Comparison of ENCODE assay signal across 25 mouse cellular contexts in the genomic region with DNA sequence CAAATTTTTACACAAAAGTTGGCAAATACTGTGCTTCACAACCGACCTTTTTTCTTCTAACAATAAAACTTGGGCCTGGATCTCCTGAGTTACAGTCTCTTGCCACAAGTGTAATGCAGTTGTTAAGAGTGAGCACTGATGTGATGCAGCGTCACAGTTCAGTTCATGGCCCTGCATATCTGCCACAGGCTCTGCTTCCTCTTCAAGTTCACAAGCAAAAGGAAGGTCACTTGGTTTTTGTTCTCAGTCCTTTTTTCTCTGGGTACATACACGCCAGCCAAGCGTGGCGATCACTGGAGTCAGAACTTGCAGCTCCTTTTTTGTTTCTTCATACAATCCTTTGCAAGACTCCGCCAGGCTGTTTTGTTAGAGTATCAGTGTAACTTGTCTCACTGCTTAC. TPM values are rescaled to one million over a fixed set of nuclear protein-coding genes. Genes with fewer than 3 reads are reported as not detected.
DNase-seq lines count a peak whose midpoint lies in the region; ATAC-seq and TF ChIP-seq lines count a peak whose summit lies in the region.
"Had no signal": no experiment of that assay in that cellular context is flagged by ENCODE, and none has a peak within 500 bp of the region (broad histone marks: within the 10 kb centered on the region; RNA-seq: fewer than 3 reads in every experiment).

No protein-coding gene starts in this region.

- no peak for TF ChIP-seq CTCF in bone marrow, adult 2 months (IDR thresholded peaks at IDR 0.05; ENCODE audit: control insufficient read depth, insufficient read depth, low read length)

- DNase-seq in kidney, adult 9 months, result peak; percentile 16
- DNase-seq in kidney, postnatal 4 days, result no peak
- DNase-seq in lung, postnatal 36 days, result peak; percentile 10
- no peak for DNase-seq in lung, postnatal 4 days
- DNase-seq in A20 (ENCODE audit: low read depth, low spot score), result peak; percentile 58
- DNase-seq in T-cell, adult 2 months (ENCODE audit: low spot score), result no peak
- DNase-seq: adrenal gland, postnatal 10 days; cerebellum, adult 2 months; cerebellum, postnatal 25 days; gastrocnemius, adult 2 months; heart, postnatal 4 days; left cerebral cortex, postnatal 4 days; right cerebral cortex, adult 18-20 months; right cerebral cortex, postnatal 4 days; thymus, adult 2 months; thymus, postnatal 4 days had no signal

- no peak for ATAC-seq in hindbrain, embryonic 12.5 days (ENCODE audit: low FRiP score)
- ATAC-seq: forebrain, embryonic 14.5 days; lung, postnatal 0 days; midbrain, embryonic 16.5 days had no signal

- H3K4me2 ChIP-seq in hindbrain, embryonic 12.5 days (replicated peaks), result no peak overlapping the region
- H3K4me2 ChIP-seq: hindbrain, embryonic 15.5 days; limb, embryonic 15.5 days; liver, embryonic 15.5 days had no signal

- H3K27ac ChIP-seq in bone marrow, adult 2 months (ENCODE audit: control insufficient read depth, insufficient read depth, low read depth, low read length, poor library complexity), result peak overlapping the region; percentile 68; the same call in 1 of the 2 replicates
- H3K27ac ChIP-seq in hindbrain, embryonic 12.5 days, result no peak overlapping the region
- H3K27ac ChIP-seq: gastrocnemius, adult 2 months; hindbrain, embryonic 15.5 days; limb, embryonic 15.5 days; liver, embryonic 15.5 days had no signal

- 72% methylated on average over 6 of the region's 6 CpGs for WGBS in bone marrow, adult 2 months
- WGBS in hindbrain, embryonic 12.5 days, result 60% methylated on average over 6 of the region's 6 CpGs

- H3K27me3 ChIP-seq in hindbrain, embryonic 12.5 days, result no peaks in the 10 kb centered on the region
- H3K27me3 ChIP-seq: hindbrain, embryonic 15.5 days; limb, embryonic 15.5 days; liver, embryonic 15.5 days had no signal

- TF ChIP-seq POLR2A in bone marrow, adult 2 months (IDR thresholded peaks at IDR 0.05; ENCODE audit: borderline replicate concordance, control insufficient read depth, low read depth, low read length), result no peak

- no peak overlapping the region for H3K4me3 ChIP-seq in bone marrow, adult 2 months (replicated peaks; ENCODE audit: control insufficient read depth, low read depth, low read length)
- no peak overlapping the region for H3K4me3 ChIP-seq in hindbrain, embryonic 12.5 days
- H3K4me3 ChIP-seq: gastrocnemius, adult 2 months; hindbrain, embryonic 15.5 days; limb, embryonic 15.5 days; liver, embryonic 15.5 days; myocyte had no signal

- H3K4me1 ChIP-seq in bone marrow, adult 2 months (ENCODE audit: control insufficient read depth, insufficient read depth, low read length), result no peaks in the 10 kb centered on the region
- H3K4me1 ChIP-seq in hindbrain, embryonic 12.5 days, result no peaks in the 10 kb centered on the region
- H3K4me1 ChIP-seq: hindbrain, embryonic 15.5 days; limb, embryonic 15.5 days; liver, embryonic 15.5 days had no signal

- peaks cover 68% of the 10 kb centered on the region for H3K36me3 ChIP-seq in hindbrain, embryonic 12.5 days

- no peaks in the 10 kb centered on the region for H3K9me3 ChIP-seq in hindbrain, embryonic 12.5 days (replicated peaks)
- H3K9me3 ChIP-seq: hindbrain, embryonic 15.5 days; limb, embryonic 15.5 days; liver, embryonic 15.5 days had no signal

- H3K9ac ChIP-seq in hindbrain, embryonic 12.5 days, result no peak overlapping the region
- H3K9ac ChIP-seq: hindbrain, embryonic 15.5 days; limb, embryonic 15.5 days; liver, embryonic 15.5 days had no signal

RNA-seq across cellular contexts. Expression of gene Scml4, which starts 34.2 kb away (rescaled TPM):
- polyA plus RNA-seq in bone marrow, adult 2 months (2011; ENCODE audit: insufficient read depth, insufficient read length, low replicate concordance, missing spikeins), result 2.4 and 3.7 TPM in 2 replicates
- polyA plus RNA-seq in hindbrain, embryonic 12.5 days (2016; fragmentation: Nextera tagmentation; extraction: Ambion mirVana), result 4.0 and 4.3 TPM in 2 replicates

Comparison
In these comparisons a context has a peak if more than half of its experiments do, and no peak if none do; other contexts are left out.
1. DNase-seq: peak in kidney, adult 9 months (single experiment), lung, postnatal 36 days (single experiment) and A20 (single experiment); none in kidney, postnatal 4 days (0 of 2), lung, postnatal 4 days (0 of 2) and T-cell, adult 2 months (single experiment).